Mouse (Mus musculus): ENCODE data around the gene Dna2. TPM values are rescaled to one million over a fixed set of nuclear protein-coding genes. Genes with fewer than 3 reads are reported as not detected.
A peak's percentile ranks its signal among the peaks of the same experiment; 100 is the strongest.
"Not testable (repeated sequence)": the region's sequence is repeated elsewhere in the genome, so short reads cannot be mapped to it uniquely, and the experiment has no call there.

Dna2 gene
- 1 to 10 TPM; 1.2 to 1.7 TPM for total RNA-seq (2021)
- long read RNA-seq, experiment 1, result 0 reads
- long read RNA-seq, experiment 2, result 0 reads

GRCm38 (mm10) chr10:62946738-62947471, at the start of gene Dna2:
Gene Dna2 (plus strand): TSS chr10:62947026.
- DNase-seq, result peak; percentile 82 to 87

GRCm38 (mm10) chr10:62897437-62897836, 49.4 kb upstream of the Dna2 start:
- DNase-seq, result no peak

GRCm38 (mm10) chr10:62898061-62898460, 48.8 kb upstream of the Dna2 start:
- no peak for DNase-seq

GRCm38 (mm10) chr10:62900144-62900543, 46.7 kb upstream of the Dna2 start:
- no peak for DNase-seq

- DNase-seq, result no peak
Measured at GRCm38 (mm10) chr10:62901826-62902225, 45.0 kb upstream of the Dna2 start.

- DNase-seq, result no peak
Measured at GRCm38 (mm10) chr10:62902829-62903228, 44.0 kb upstream of the Dna2 start.

GRCm38 (mm10) chr10:62906336-62906735, 40.5 kb upstream of the Dna2 start:
- no peak for DNase-seq

GRCm38 (mm10) chr10:62908896-62909295, 37.9 kb upstream of the Dna2 start, which contains the start of gene Tet1:
Gene Tet1 (minus strand): TSS chr10:62908996.
- DNase-seq, result not testable (repeated sequence)

- DNase-seq, result no peak
Measured at GRCm38 (mm10) chr10:62911120-62911519, 35.7 kb upstream of the Dna2 start.

GRCm38 (mm10) chr10:62918985-62919384, 27.8 kb upstream of the Dna2 start:
- no peak for DNase-seq

- peak; percentile 91 to 93 for DNase-seq
Measured at GRCm38 (mm10) chr10:62919925-62920765, 26.7 kb upstream of the Dna2 start, which contains the start of gene Slc25a16. Gene Slc25a16 (plus strand): TSS chr10:62920633.

- DNase-seq, result no peak
Measured at GRCm38 (mm10) chr10:62920766-62921156, 26.1 kb upstream of the Dna2 start.

GRCm38 (mm10) chr10:62924096-62924635, 22.7 kb upstream of the Dna2 start:
- DNase-seq, result no peak

- no peak for DNase-seq
Measured at GRCm38 (mm10) chr10:62932381-62932780, 14.4 kb upstream of the Dna2 start.

- DNase-seq, result no peak
Measured at GRCm38 (mm10) chr10:62944975-62945580, 1.7 kb upstream of the Dna2 start.

GRCm38 (mm10) chr10:62948551-62948950, 1.7 kb downstream of the Dna2 start:
- DNase-seq, result no peak

GRCm38 (mm10) chr10:62963956-62964355, 17.1 kb downstream of the Dna2 start:
- DNase-seq, result no peak

- DNase-seq, result peak in 1 of 2 experiments; percentile 26
Measured at GRCm38 (mm10) chr10:62965796-62966195, 19.0 kb downstream of the Dna2 start.

- no peak for DNase-seq
Measured at GRCm38 (mm10) chr10:62966291-62966690, 19.5 kb downstream of the Dna2 start.

- DNase-seq, result no peak
Measured at GRCm38 (mm10) chr10:62971821-62972220, 25.0 kb downstream of the Dna2 start.

GRCm38 (mm10) chr10:62979667-62980038, 32.8 kb downstream of the Dna2 start:
- no peak for DNase-seq

Measured in adrenal gland, postnatal 36 days (tissue).